Mouse (Mus musculus): ENCODE results near the gene Arl4d. TPM values are rescaled to one million over a fixed set of nuclear protein-coding genes. Genes with fewer than 3 reads are reported as not detected.

The Arl4d gene
- total and polyA plus RNA-seq, 3 experiments: 4.8 to 16.6 (median 10.8) TPM

- no peak for DNase-seq
These were observed 10.0 kb downstream of the Arl4d start for GRCm38 (mm10) chr11:101675349-101675748.

GRCm38 (mm10) chr11:101677655-101678054, 12.3 kb downstream of the Arl4d start:
- no peak for DNase-seq

GRCm38 (mm10) chr11:101678770-101679169, 13.4 kb downstream of the Arl4d start:
- no peak for DNase-seq

- DNase-seq: peak; percentile 45
These were observed 14.6 kb downstream of the Arl4d start for GRCm38 (mm10) chr11:101679907-101680306.

GRCm38 (mm10) chr11:101680634-101681325, 15.4 kb downstream of the Arl4d start:
- DNase-seq: no peak

GRCm38 (mm10) chr11:101681968-101682367, 16.6 kb downstream of the Arl4d start:
- no peak for DNase-seq

GRCm38 (mm10) chr11:101682410-101682960, 17.1 kb downstream of the Arl4d start:
- DNase-seq: no peak

GRCm38 (mm10) chr11:101687351-101688301, 22.3 kb downstream of the Arl4d start:
- DNase-seq: peak; percentile 84

- DNase-seq: no peak
These were observed 24.4 kb downstream of the Arl4d start for GRCm38 (mm10) chr11:101689701-101690113.

- DNase-seq: no peak
These were observed 25.0 kb downstream of the Arl4d start for GRCm38 (mm10) chr11:101690326-101690725.

GRCm38 (mm10) chr11:101695906-101696661, 30.7 kb downstream of the Arl4d start:
- no peak for DNase-seq

- no peak for DNase-seq
These were observed 32.0 kb downstream of the Arl4d start for GRCm38 (mm10) chr11:101697156-101697861.

- no peak for DNase-seq
These were observed 32.8 kb downstream of the Arl4d start for GRCm38 (mm10) chr11:101698114-101698513.

- peak; percentile 35 for DNase-seq
These were observed 34.2 kb downstream of the Arl4d start for GRCm38 (mm10) chr11:101699556-101699955.

GRCm38 (mm10) chr11:101699991-101700390, 34.6 kb downstream of the Arl4d start:
- no peak for DNase-seq

- peak; percentile 52 for DNase-seq
These were observed 35.1 kb downstream of the Arl4d start for GRCm38 (mm10) chr11:101700446-101700845.

- no peak for DNase-seq
These were observed 38.7 kb downstream of the Arl4d start for GRCm38 (mm10) chr11:101704081-101704480.

GRCm38 (mm10) chr11:101706764-101707448, 41.6 kb downstream of the Arl4d start:
- DNase-seq: no peak

- no peak for DNase-seq
These were observed 43.1 kb downstream of the Arl4d start for GRCm38 (mm10) chr11:101708482-101708881.

GRCm38 (mm10) chr11:101712811-101713210, 47.5 kb downstream of the Arl4d start:
- no peak for DNase-seq

GRCm38 (mm10) chr11:101714012-101714411, 48.7 kb downstream of the Arl4d start:
- DNase-seq: no peak
